Comparison of ENCODE assay signal across 8 mouse cellular contexts in genomic region chr4:121215489-121215888, GRCm38 (mm10). TPM values are rescaled to one million over a fixed set of nuclear protein-coding genes. Genes with fewer than 3 reads are reported as not detected.
DNase-seq lines count a peak whose midpoint lies in the region; ATAC-seq and TF ChIP-seq lines count a peak whose summit lies in the region.

No protein-coding gene starts in this region.

- H3K4me1 ChIP-seq in G1E (ENCODE audit: insufficient read depth, low read depth, low read length), result peaks cover 26% of the 10 kb centered on the region
- H3K4me1 ChIP-seq in heart, embryonic 16.5 days (ENCODE audit: control insufficient read depth, insufficient read depth, low read length), result peaks cover 21% of the 10 kb centered on the region
- H3K4me1 ChIP-seq in midbrain, embryonic 10.5 days, result peaks cover 18% of the 10 kb centered on the region

- peaks cover 11% of the 10 kb centered on the region for H3K36me3 ChIP-seq in G1E (replicated peaks)
- no peaks in the 10 kb centered on the region for H3K36me3 ChIP-seq in heart, embryonic 16.5 days (ENCODE audit: control insufficient read depth, insufficient read depth)
- H3K36me3 ChIP-seq in midbrain, embryonic 10.5 days, result peaks cover 11% of the 10 kb centered on the region

- WGBS in heart, embryonic 16.5 days, result 25% methylated on average over 5 of the region's 5 CpGs
- 25% methylated on average over 5 of the region's 5 CpGs for WGBS in midbrain, embryonic 10.5 days

- H3K4me3 ChIP-seq in gastrocnemius, adult 2 months, result peak overlapping the region; percentile 94
- peak overlapping the region; percentile 95 for H3K4me3 ChIP-seq in G1E (ENCODE audit: low read depth, low read length)
- peak overlapping the region; percentile 91 for H3K4me3 ChIP-seq in heart, embryonic 16.5 days (ENCODE audit: low read length)
- H3K4me3 ChIP-seq in midbrain, embryonic 10.5 days, result peak overlapping the region; percentile 91

- H3K9me3 ChIP-seq in G1E (replicated peaks), result no peaks in the 10 kb centered on the region
- H3K9me3 ChIP-seq in heart, embryonic 16.5 days (replicated peaks; ENCODE audit: control insufficient read depth, low read length), result no peaks in the 10 kb centered on the region
- H3K9me3 ChIP-seq in midbrain, embryonic 10.5 days (replicated peaks), result no peaks in the 10 kb centered on the region

- intact Hi-C loops in gastrocnemius, adult 2 months (cut with DNase I), result loop anchor here (5.0 kb wide), 1 partner anchor 118 kb away; the partner anchor contains the start of gene Zmpste24

- DNase-seq in gastrocnemius, adult 2 months, result no peak
- no peak for DNase-seq in gastrocnemius, postnatal 4 days (ENCODE audit: low spot score in 2 of 2)
- DNase-seq in G1E (ENCODE audit: low spot score), result no peak
- DNase-seq in midbrain, embryonic 10.5 days (ENCODE audit: low spot score), result no peak
- DNase-seq in gastrocnemius, postnatal 10 days, result no peak

- peak overlapping the region; percentile 99 for H3K9ac ChIP-seq in heart, embryonic 16.5 days (ENCODE audit: low read length)

- H3K27ac ChIP-seq in gastrocnemius, adult 2 months, result peak overlapping the region; percentile 96
- H3K27ac ChIP-seq in heart, embryonic 16.5 days (ENCODE audit: low read length), result no peak overlapping the region
- H3K27ac ChIP-seq in midbrain, embryonic 10.5 days (replicated peaks), result peak overlapping the region; percentile 95

- peak overlapping the region; percentile 68 for H3K4me2 ChIP-seq in heart, embryonic 16.5 days (ENCODE audit: low read depth, low read length)

- no peak for ATAC-seq in G1E (ENCODE audit: extremely low read depth, insufficient number of reproducible peaks, low FRiP score, poor library complexity, severe bottlenecking)
- no peak for ATAC-seq in heart, embryonic 16.5 days (replicated peaks; ENCODE audit: extremely low read depth, insufficient read depth, low FRiP score)
- ATAC-seq in inflammation-experienced regulatory T-cells, adult 6 months, result no peak
- no peak for ATAC-seq in erythroid progenitor cell, adult 5-6 weeks (replicated peaks; ENCODE audit: low FRiP score, poor library complexity, severe bottlenecking)

- no peak for TF ChIP-seq CTCF in gastrocnemius, adult 2 months (IDR thresholded peaks at IDR 0.05)
- no peak for TF ChIP-seq CTCF in G1E (IDR thresholded peaks at IDR 0.05; ENCODE audit: low read depth, low read length)

- H3K27me3 ChIP-seq in G1E (ENCODE audit: insufficient read depth, low read length), result peaks cover 3% of the 10 kb centered on the region
- H3K27me3 ChIP-seq in heart, embryonic 16.5 days (ENCODE audit: control insufficient read depth, insufficient read depth, low read length), result no peaks in the 10 kb centered on the region
- H3K27me3 ChIP-seq in midbrain, embryonic 10.5 days (ENCODE audit: low read depth, poor library complexity, severe bottlenecking), result peaks cover 6% of the 10 kb centered on the region; the same call in 1 of the 2 replicates

RNA-seq across cellular contexts. Expression of gene Rlf, which starts 0.6 kb away (rescaled TPM):
- total RNA-seq in gastrocnemius, adult 2 months (2021), result 1 to 10 TPM; 8.0 to 9.8 TPM
- total RNA-seq in gastrocnemius, postnatal 4 days (2021), result 10 to 100 TPM; 18.2 to 21.3 TPM
- 90.8 and 94.9 TPM in 2 replicates for total RNA-seq in G1E (2014; fragmentation: Nextera tagmentation)
- 63.5 and 70.8 TPM in 2 replicates for total RNA-seq in G1E (2017)
- 3.3 and 4.0 TPM in 2 replicates for polyA plus RNA-seq in G1E (2012)
- polyA plus RNA-seq in heart, embryonic 16.5 days (2015; fragmentation: Nextera tagmentation; extraction: Ambion mirVana), result 17.4 and 19.0 TPM in 2 replicates
- 26.8 and 27.8 TPM in 2 replicates for polyA plus RNA-seq in midbrain, embryonic 10.5 days (2016; fragmentation: Nextera tagmentation; extraction: Ambion mirVana)
- 10 to 100 TPM; 14.1 to 21.5 (median 19.0) TPM for polyA plus RNA-seq in inflammation-experienced regulatory T-cells, adult 6 months (2017; shearing (Covaris generic))
- total RNA-seq in gastrocnemius, postnatal 10 days (2021), result 10 to 100 TPM; 13.6 to 17.1 TPM
- 17.7 and 31.9 TPM in 2 replicates for total RNA-seq in erythroid progenitor cell, adult 5-6 weeks (2015; ENCODE audit: low replicate concordance)
- total RNA-seq in erythroid progenitor cell, adult 5-6 weeks (2017; ENCODE audit: low replicate concordance), result 40.4 and 47.4 TPM in 2 replicates
